Mouse (Mus musculus) mouse embryonic stem cell (cell line): ENCODE measurements at regions not wholly inside any gene's neighbourhood (a gene's known extent, or its start where the extent isn't known, plus 50 kb on each side); places are given as distances from the start of the nearest gene placed in this dataset.

Source experiments
- in situ Hi-C, 2 experiments: fragments of 300-500 bp; cut with MboI; formaldehyde crosslinking; loops; 1 replicate in 1 of 2; 3 replicates in 1 of 2; pipeline ENCODE4 v1.14.3; 2019 to 2020; ENCODE audit warnings: low sequenced_read_pairs in 2 of 2, low pct_unique_long_range_greater_than_20kb in 1 of 2, mixed read lengths in 1 of 2; ENCODE audit not compliant: unreplicated experiment in 1 of 2

DNA sequence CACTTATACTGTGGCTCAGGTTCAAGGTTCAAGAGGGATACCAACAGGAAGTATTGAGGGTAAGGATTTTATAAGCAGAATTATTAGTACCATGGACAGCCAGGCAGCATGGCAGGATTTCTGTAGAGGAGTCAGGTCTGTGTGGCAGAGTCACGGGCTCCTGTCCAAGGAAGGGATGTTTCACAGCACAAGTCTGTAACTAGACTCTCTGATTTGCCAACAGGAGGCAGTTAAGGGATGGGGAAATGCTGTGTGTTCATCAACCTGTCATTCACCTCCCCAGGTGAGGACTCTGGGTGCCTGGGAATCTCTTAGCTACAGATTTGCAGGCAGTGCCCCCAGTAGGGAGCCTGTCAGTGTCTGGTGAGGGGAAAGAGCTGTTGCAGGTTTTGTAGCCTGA, 541.7 kb upstream of the Auts2 start:
- in situ Hi-C loops = no loop called here

DNA sequence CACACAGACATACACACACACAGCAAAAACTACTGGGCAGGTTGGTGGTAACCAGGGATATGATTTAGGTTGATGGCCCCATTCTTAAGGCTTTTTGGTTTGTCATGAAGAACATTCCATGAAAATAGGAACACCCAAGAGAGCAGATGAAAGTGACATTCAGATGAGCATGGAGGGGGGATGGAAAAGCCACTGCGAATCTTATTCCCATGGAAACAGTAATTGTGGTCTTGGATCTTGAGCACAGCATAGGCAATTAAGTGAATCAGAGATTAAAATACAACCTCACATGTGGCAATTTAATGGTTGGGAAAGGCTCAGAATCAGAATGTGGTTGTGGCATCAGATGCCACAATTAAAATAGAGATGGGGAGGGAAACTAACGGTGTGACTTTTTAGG, 537.6 kb upstream of the Auts2 start:
- in situ Hi-C loops = no loop called here

DNA sequence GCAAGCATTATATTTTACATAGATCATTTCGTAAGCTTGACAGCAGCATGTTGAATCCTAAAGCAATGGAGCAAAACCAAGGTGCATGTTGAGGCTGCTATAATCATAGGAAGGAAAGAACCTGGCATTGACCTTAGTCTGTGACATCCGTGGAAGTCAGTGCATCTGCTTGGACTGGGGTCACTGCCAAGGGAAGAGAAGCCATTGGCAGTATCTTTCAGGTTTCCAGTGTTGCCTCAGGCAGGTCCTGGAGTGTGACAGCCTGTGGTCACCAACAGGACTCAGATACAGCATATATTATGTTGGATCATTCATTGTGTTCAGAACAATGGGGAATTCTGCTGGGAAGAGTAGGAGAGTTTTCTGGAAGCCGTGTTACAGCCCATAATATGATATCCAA, 535.8 kb upstream of the Auts2 start:
- in situ Hi-C loops = no loop called here

DNA sequence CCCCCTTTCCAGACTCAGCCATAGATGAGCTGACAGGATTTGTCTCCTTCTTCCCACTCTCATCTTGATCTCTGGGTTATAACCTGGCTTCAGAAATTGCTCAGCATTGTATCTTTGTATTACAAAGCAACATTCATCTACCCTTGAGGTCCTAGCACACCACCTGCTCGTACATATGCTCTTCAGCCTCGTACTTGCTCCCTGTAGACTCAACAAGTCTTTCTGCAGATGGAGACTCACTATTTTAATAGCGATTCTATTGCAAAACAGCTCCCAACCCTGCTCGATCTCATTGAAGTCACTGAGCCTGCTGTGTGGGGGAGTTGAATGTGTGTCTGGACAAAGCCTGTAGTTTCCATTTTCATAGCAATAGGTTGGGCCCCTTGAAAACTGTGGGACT, 535.2 kb upstream of the Auts2 start:
- in situ Hi-C loops = no loop called here

GRCm38 (mm10) chr5:133073317-133073716, 530.2 kb upstream of the Auts2 start:
- in situ Hi-C loops = no loop called here

GRCm38 (mm10) chr5:133070141-133070540, 527.0 kb upstream of the Auts2 start:
- in situ Hi-C loops = no loop called here

DNA sequence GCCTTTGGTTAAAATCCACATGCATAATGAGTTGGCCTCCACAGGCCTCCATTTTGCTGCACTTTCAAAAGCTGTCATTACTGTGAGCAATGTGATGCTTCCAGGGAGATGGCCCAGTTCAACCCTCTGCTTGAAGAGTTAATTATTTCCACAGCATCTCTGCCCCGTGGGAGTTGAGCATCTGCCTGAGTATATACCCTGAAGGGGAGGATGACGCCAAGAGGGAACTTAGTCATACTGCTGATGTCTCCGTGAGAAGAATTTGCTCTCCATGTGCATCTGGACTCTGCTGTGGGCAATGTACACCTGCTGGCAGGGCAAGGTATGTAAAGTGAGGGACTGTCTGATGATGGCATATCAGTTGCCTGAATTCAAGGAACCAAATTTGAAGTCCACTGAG, 519.3 kb upstream of the Auts2 start:
- in situ Hi-C loops = no loop called here

DNA sequence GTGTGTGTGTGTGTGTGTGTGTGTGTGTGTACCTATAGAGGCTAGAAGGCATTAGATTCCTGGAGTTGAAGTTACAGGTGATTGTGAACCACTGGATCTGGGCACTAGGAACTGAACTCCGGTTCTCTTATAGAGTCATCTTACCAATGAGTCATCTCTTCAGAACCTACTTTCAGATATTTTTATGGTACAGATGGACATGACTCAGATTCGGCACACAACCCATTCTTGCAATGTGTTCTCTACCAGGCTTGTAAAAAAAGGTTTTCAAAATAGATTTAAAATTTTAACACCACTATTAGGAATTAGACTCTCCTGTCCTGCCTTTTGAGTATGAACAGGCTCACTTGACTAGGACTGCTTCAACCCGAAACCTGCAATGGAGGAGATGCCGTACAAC, 504.3 kb upstream of the Auts2 start:
- in situ Hi-C loops = no loop called here

- in situ Hi-C loops = no loop called here
Observed at GRCm38 (mm10) chr5:133045637-133046036, 502.5 kb upstream of the Auts2 start.

DNA sequence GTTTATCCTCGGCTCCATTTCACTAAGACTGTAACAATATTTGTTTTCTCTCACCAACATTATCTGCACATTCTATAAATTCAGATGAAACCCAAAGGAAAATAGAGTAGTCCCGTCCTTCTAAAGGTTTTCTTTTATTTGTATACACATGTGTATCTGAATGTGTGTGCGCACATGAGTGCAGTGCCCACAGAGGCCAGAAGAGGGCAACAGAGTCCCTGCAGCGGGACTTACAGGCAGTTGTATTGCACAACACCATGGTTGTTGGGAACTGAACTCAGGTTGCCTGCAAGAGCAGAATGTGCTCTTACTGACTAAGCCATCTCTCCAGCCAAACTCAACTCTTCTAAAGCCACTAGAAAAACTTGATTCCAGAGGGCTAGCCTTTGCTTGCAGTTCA, 484.4 kb upstream of the Auts2 start:
- in situ Hi-C loops = no loop called here

- in situ Hi-C loops = no loop called here
Observed at GRCm38 (mm10) chr5:133025121-133025520, 482.0 kb upstream of the Auts2 start.

GRCm38 (mm10) chr5:133020821-133021220, 477.7 kb upstream of the Auts2 start:
- in situ Hi-C loops = no loop called here

DNA sequence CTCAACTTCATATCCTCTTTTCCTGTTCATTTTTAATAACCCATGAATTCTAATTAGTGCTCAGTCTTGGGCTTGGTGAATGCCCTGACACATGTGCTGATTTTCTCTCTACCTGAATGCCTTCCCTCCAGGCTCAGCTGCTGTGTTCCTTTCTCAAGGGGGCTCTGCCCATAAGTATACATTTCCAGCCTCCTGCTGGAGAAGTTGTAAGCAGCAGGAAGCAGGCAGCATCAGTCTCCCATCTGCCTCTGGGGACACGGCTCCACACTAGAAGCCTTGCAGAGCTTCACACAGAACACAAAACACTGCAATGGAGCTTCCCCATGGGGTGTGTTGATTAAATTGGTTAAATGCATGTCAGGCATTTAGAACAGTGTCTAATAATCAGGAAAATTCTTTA, 477.0 kb upstream of the Auts2 start:
- in situ Hi-C loops = no loop called here

DNA sequence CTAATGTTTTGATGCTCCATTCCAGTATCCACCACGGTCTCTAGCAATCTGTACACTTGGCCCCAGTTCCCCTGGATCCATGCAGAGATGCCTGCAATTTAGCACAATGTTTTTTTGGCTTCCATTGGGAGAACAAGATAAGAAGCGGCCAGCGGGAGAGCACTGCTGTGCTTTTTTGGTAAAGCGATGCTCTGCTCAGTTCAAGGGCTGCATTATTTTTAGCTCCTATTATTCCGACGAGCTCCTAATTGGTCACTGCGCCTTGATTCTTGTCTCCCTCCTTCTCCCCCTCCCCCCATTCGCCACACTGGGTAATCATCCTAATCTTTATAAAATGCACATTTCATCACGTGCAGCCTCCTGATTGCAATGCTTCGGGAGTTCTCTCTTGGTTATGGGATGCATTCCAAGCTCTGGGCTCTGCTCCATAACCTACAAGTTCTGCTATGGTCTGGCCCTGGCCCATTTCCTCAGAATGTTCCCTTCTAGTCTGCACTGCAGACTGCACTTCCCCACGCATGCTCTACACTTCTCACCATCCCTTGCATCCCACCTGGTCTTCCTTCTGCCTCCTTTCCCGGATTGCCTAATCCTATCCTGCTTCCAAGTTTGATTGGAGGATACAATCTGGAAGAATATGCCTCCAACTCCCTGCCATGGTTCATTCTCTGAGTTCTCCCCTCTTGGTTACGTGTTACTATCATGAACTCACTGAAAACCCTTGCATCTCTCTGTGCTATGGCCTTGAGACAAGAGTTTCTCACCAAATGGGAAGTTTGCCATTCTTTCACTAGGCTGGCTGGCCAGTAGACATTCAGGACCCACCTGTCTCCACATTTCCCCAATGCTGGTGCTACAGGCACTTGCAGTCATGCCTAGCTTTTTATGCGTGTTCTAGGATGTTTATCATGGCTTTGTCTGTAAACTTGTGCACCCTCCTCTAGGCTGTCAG, 467.8 kb upstream of the Auts2 start:
- in situ Hi-C loops = no loop called here

- in situ Hi-C loops = no loop called here
Observed at GRCm38 (mm10) chr5:132982866-132983265, 439.7 kb upstream of the Auts2 start.

DNA sequence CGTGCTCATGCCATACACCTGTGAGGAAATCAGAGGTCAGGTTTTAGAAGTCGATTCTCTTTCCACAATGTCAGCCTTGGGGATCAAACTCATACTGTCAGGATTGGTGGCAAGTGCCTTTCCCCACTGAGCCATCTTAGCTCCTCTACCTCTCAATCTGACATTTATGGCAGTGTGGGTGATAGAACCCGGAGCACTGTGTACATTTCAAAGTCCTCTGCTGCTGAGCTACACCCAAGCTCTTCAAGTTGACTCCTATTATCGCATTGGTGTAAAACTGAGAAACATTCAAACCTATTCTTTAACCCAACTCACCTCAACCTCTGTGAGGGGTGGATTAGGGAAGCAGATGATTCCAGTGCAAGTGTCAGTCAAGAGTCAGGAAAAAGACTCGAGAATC, 435.9 kb upstream of the Auts2 start:
- in situ Hi-C loops = no loop called here

- in situ Hi-C loops = no loop called here
Observed at GRCm38 (mm10) chr5:132975303-132975932, 432.3 kb upstream of the Auts2 start.

DNA sequence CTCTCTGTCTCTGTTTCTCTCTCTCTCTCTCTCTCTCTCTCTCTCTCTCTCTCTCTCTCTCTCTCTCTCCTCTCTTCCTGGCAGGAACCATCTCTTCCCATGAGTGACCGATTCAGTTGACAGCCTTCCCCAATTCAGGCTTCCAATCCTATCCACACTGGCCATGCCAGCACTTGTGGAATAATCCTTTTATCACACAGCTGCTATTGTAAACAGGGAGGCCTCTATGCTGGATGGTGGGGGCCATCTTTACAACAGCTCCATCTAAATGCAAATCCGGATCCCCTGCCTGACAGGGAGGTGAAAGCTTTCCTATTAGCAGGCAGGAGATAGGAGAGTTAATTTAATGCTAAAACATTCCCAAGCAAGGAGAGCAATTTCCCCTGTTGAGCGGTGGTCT, 431.7 kb upstream of the Auts2 start:
- in situ Hi-C loops = no loop called here

DNA sequence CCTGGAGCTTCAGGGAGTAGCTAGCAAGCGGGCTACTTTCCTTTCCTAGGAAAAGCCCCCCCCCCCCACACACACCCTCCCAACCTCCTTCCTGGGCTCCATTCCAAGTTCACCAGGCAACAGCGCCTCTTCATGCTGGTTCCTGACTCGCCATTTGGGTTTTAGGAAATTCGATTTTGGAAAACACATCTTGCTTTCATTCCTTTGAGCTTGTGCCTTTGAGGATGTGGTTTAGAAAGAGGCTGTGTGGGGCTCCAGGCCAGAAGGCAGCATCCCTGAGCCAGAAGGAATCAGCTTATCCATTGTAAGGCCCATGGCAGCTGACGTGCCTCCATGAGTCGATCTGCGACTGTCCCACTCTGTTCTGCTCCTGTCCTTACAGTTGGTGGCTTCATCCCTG, 427.9 kb upstream of the Auts2 start:
- in situ Hi-C loops = no loop called here

- in situ Hi-C loops = no loop called here
Observed at GRCm38 (mm10) chr5:132969376-132969775, 426.2 kb upstream of the Auts2 start.
